Mouse (Mus musculus) liver, embryonic 14.5 days (tissue): ENCODE results near the gene Alox12b. TPM values are rescaled to one million over a fixed set of nuclear protein-coding genes. Genes with fewer than 3 reads are reported as not detected.

Experiments used
- ATAC-seq: fragments of 200-750 bp; cut with Nextera tagmentation; 2 replicates; pipeline ENCODE4 v1.8.0; 2017; ENCODE audit warnings: moderate number of reproducible peaks, mild to moderate bottlenecking, moderate library complexity; ENCODE audit not compliant: insufficient read depth
- DNase-seq, 3 experiments: peaks; one replicate each; pipeline ENCODE4 v3.0.0-alpha.2; 2012 to 2013; ENCODE audit warnings: low read depth in 3 of 3, low spot score in 3 of 3
- H3K27ac ChIP-seq: fragments of 300-500 bp; sonication (generic); 2 replicates; pipeline ENCODE4 v1.5.1; 2014; ENCODE audit warnings: moderate library complexity, mild to moderate bottlenecking, control low read depth, inconsistent platforms
- H3K27me3 ChIP-seq: fragments of 300-500 bp; sonication (generic); 2 replicates; pipeline ENCODE4 v1.6.1; 2014; ENCODE audit warnings: mild to moderate bottlenecking, low read length, moderate library complexity; ENCODE audit not compliant: control insufficient read depth, insufficient read depth
- H3K36me3 ChIP-seq: fragments of 300-500 bp; sonication (generic); replicated peaks from 2 replicates; pipeline ENCODE4 v1.6.1; 2014; ENCODE audit warnings: low read depth; ENCODE audit not compliant: control insufficient read depth, insufficient read depth
- H3K4me1 ChIP-seq, 2 experiments: fragments of 200-500 bp in 1 of 2; fragments of 300-500 bp in 1 of 2; sonication (generic) in 1 of 2; replicated peaks; 2 replicates each; pipeline ENCODE4 v1.6.1; 2012 to 2014; ENCODE audit warnings: antibody characterized with exemption in 1 of 2, inconsistent platforms in 1 of 2, low read length in 1 of 2; ENCODE audit not compliant: control insufficient read depth in 2 of 2, insufficient read depth in 2 of 2
- H3K4me2 ChIP-seq: fragments of 300-500 bp; sonication (generic); 2 replicates; pipeline ENCODE4 v1.6.1; 2014; ENCODE audit warnings: low read depth, mild to moderate bottlenecking, control low read depth, moderate library complexity
- H3K4me3 ChIP-seq, 2 experiments: fragments of 200-500 bp in 1 of 2; fragments of 300-500 bp in 1 of 2; sonication (generic) in 1 of 2; 2 replicates each; pipeline ENCODE4 v1.5.1; 2012 to 2014; ENCODE audit warnings: low read depth in 2 of 2, low read length in 2 of 2, mild to moderate bottlenecking in 2 of 2, control low read depth in 1 of 2, inconsistent platforms in 1 of 2, moderate library complexity in 1 of 2; ENCODE audit not compliant: insufficient read depth in 1 of 2
- H3K9ac ChIP-seq: fragments of 300-500 bp; sonication (generic); replicated peaks from 2 replicates; pipeline ENCODE4 v1.6.1; 2014; ENCODE audit warnings: mild to moderate bottlenecking, control low read depth, moderate library complexity
- H3K9me3 ChIP-seq: fragments of 300-500 bp; sonication (generic); 2 replicates; pipeline ENCODE4 v1.6.1; 2016; ENCODE audit warnings: low read length, mixed read lengths; ENCODE audit not compliant: control insufficient read depth
- CTCF ChIP-seq: IDR thresholded peaks from 2 replicates; pipeline ENCODE4 v1.5.1; 2016; ENCODE audit warnings: antibody characterized with exemption, low read depth, control low read depth
- EP300 ChIP-seq: IDR thresholded peaks from 2 replicates; pipeline ENCODE4 v1.6.1; 2016; ENCODE audit warnings: antibody characterized with exemption, low read depth
- WGBS: fragments of 180-500 bp; shearing (Covaris S2); extraction: QIAGEN DNeasy Blood & Tissue Kit; methylation state at CpG from one replicate; pipeline ENCODE4 v1.1.7; 2014; ENCODE audit not compliant: insufficient replicate concordance; 5-methylcytosine and 5-hydroxymethylcytosine counted together
- polyA plus RNA-seq, 2 experiments: library from polyadenylated mRNA; depleted of rRNA in 1 of 2; stranded (reverse) in 1 of 2; unstranded in 1 of 2; fragments of >200 nt; fragmentation: Nextera tagmentation in 1 of 2; extraction: Ambion mirVana in 1 of 2; gene quantifications; 2 replicates each; pipeline versions ENCODE4 v1.2.1 to v1.2.3; 2012 to 2014

Gene Alox12b
- polyA plus RNA-seq, 2 experiments: not detected

- DNase-seq: no peak
- Histone ChIP-seq H3K9me3 (no peaks in the 10 kb centered on the region), H3K36me3 (no peaks in the 10 kb centered on the region), H3K9ac (no peak overlapping the region), H3K27ac (no peak overlapping the region), H3K4me1 (no peaks in the 10 kb centered on the region), H3K4me2 (no peak overlapping the region), H3K4me3 (no peak overlapping the region), H3K27me3 (no peaks in the 10 kb centered on the region)
- peak; percentile 95 for TF ChIP-seq CTCF
- no peak for TF ChIP-seq EP300
- 24% methylated on average over 7 of the region's 7 CpGs for WGBS
- ATAC-seq: no peak
These were observed 14.8 kb downstream of the Alox12b start for GRCm38 (mm10) chr11:69171626-69172025.

- 68% methylated on average over 2 of the region's 2 CpGs for WGBS
- H3K27ac ChIP-seq: no peak overlapping the region
- DNase-seq: no peak
These were observed 15.8 kb downstream of the Alox12b start for GRCm38 (mm10) chr11:69172606-69173005.

DNA sequence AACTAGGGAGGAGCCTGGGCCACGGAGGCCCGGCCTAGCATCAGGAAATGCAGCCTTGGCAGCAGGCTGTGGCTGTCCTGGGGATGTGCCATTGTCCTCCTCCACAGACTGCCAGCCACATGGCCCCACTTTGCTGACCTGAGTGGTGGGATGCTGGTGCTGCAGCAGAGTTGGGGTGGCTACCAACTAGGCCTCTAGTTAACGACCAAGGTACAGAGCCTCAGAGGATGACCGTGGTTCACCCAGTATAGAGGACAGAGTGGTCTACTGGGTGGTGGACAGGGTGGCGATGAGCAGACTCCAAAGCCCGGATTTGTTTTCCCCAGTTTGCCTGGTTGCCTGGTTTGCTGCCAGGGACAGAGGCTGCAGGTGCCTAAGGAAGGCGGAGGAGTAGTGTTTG lies 17.9 kb downstream of the Alox12b start:
- no peak overlapping the region for H3K4me2 ChIP-seq
- WGBS: 71% methylated on average over 7 of the region's 7 CpGs
- DNase-seq: no peak
- no peak overlapping the region for H3K9ac ChIP-seq
- H3K27ac ChIP-seq: no peak overlapping the region
- no peak overlapping the region for H3K4me3 ChIP-seq
- H3K36me3 ChIP-seq: no peaks in the 10 kb centered on the region
- no peak for TF ChIP-seq EP300
- no peak for TF ChIP-seq CTCF
- no peaks in the 10 kb centered on the region for H3K9me3 ChIP-seq
- ATAC-seq: no peak
- H3K27me3 ChIP-seq: no peaks in the 10 kb centered on the region
- no peaks in the 10 kb centered on the region for H3K4me1 ChIP-seq

More at GRCm38 (mm10) chr11:69172606-69173005, 15.8 kb downstream of the Alox12b start:
- H3K9ac ChIP-seq: no peak overlapping the region
- TF ChIP-seq EP300: no peak
- TF ChIP-seq CTCF: no peak
- no peak for ATAC-seq
- H3K9me3 ChIP-seq: no peaks in the 10 kb centered on the region
- H3K4me1 ChIP-seq: no peaks in the 10 kb centered on the region
- H3K4me3 ChIP-seq: no peak overlapping the region
- no peaks in the 10 kb centered on the region for H3K27me3 ChIP-seq
- H3K4me2 ChIP-seq: no peak overlapping the region
- H3K36me3 ChIP-seq: no peaks in the 10 kb centered on the region

- H3K36me3 ChIP-seq: no peaks in the 10 kb centered on the region
- no peak for DNase-seq
- 57% methylated on average over 3 of the region's 3 CpGs for WGBS
- no peaks in the 10 kb centered on the region for H3K27me3 ChIP-seq
- H3K4me1 ChIP-seq: no peaks in the 10 kb centered on the region
- no peak for ATAC-seq
- TF ChIP-seq EP300 (no peak), CTCF (no peak)
- no peaks in the 10 kb centered on the region for H3K9me3 ChIP-seq
- no peak overlapping the region for H3K27ac ChIP-seq
- H3K4me2 ChIP-seq: no peak overlapping the region
- H3K4me3 ChIP-seq: no peak overlapping the region
- no peak overlapping the region for H3K9ac ChIP-seq
These were observed 21.7 kb downstream of the Alox12b start for GRCm38 (mm10) chr11:69178525-69178924.

- Histone ChIP-seq H3K27me3 (no peaks in the 10 kb centered on the region), H3K4me3 (no peak overlapping the region), H3K4me2 (no peak overlapping the region), H3K36me3 (no peaks in the 10 kb centered on the region), H3K4me1 (no peaks in the 10 kb centered on the region), H3K9me3 (no peaks in the 10 kb centered on the region), H3K9ac (no peak overlapping the region), H3K27ac (no peak overlapping the region)
- no peak for TF ChIP-seq EP300
- no peak for TF ChIP-seq CTCF
- ATAC-seq (no peak), DNase-seq (no peak)
- WGBS: 46% methylated on average over 3 of the region's 3 CpGs
These were observed 22.7 kb downstream of the Alox12b start for GRCm38 (mm10) chr11:69179512-69179911.
